Mouse (Mus musculus) forebrain, embryonic 10.5 days (tissue): ENCODE data around the gene Igf2bp3. TPM values are rescaled to one million over a fixed set of nuclear protein-coding genes. Genes with fewer than 3 reads are reported as not detected.

ENCODE experiments used
- DNase-seq: peaks from one replicate; pipeline ENCODE4 v3.0.0-alpha.2; 2017; ENCODE audit warnings: low spot score; ENCODE audit errors: extremely low spot score
- H3K27ac ChIP-seq: fragments of 300-500 bp; sonication (generic); 2 replicates; pipeline ENCODE4 v1.5.1; 2016; ENCODE audit warnings: mild to moderate bottlenecking
- H3K27me3 ChIP-seq: fragments of 300-500 bp; sonication (generic); 2 replicates; pipeline ENCODE4 v1.6.1; 2016; ENCODE audit warnings: mild to moderate bottlenecking; ENCODE audit not compliant: poor library complexity, severe bottlenecking
- H3K36me3 ChIP-seq: fragments of 300-500 bp; sonication (generic); replicated peaks from 2 replicates; pipeline ENCODE4 v1.6.1; 2016; ENCODE audit warnings: mild to moderate bottlenecking, moderate library complexity
- H3K4me1 ChIP-seq: fragments of 300-500 bp; sonication (generic); 2 replicates; pipeline ENCODE4 v1.6.1; 2016
- H3K4me3 ChIP-seq: fragments of 300-500 bp; sonication (generic); 2 replicates; pipeline ENCODE4 v1.5.1; 2016; ENCODE audit warnings: mild to moderate bottlenecking, moderate library complexity
- H3K9me3 ChIP-seq: fragments of 300-500 bp; sonication (generic); 2 replicates; pipeline ENCODE4 v1.6.1; 2016; ENCODE audit warnings: mild to moderate bottlenecking, moderate library complexity
- WGBS: fragments of 180-500 bp; shearing (Covaris S2); methylation state at CpG from one replicate; pipeline ENCODE4 v1.1.7; 2016; 5-methylcytosine and 5-hydroxymethylcytosine counted together
- polyA plus RNA-seq: library from polyadenylated mRNA; unstranded; fragments of >200 nt; fragmentation: Nextera tagmentation; extraction: Ambion mirVana; gene quantifications from 2 replicates; pipeline ENCODE4 v1.2.1, GENCODE M21; 2016

Igf2bp3 gene
- polyA plus RNA-seq, 1 experiment from 2014 or later = 128 TPM

- peaks cover 37% of the 10 kb centered on the region for H3K36me3 ChIP-seq
- H3K9me3 ChIP-seq = no peaks in the 10 kb centered on the region
- H3K27ac ChIP-seq = no peak overlapping the region
- 82% methylated on average over 5 of the region's 5 CpGs for WGBS
- H3K4me3 ChIP-seq = no peak overlapping the region
- DNase-seq = no peak
- H3K27me3 ChIP-seq = no peaks in the 10 kb centered on the region
- peaks cover 29% of the 10 kb centered on the region for H3K4me1 ChIP-seq
Observed at GRCm38 (mm10) chr6:49136739-49137138, 78.0 kb downstream of the Igf2bp3 start.

GRCm38 (mm10) chr6:49132352-49133090 lies 82.2 kb downstream of the Igf2bp3 start:
- peaks cover 21% of the 10 kb centered on the region for H3K4me1 ChIP-seq
- H3K27me3 ChIP-seq = no peaks in the 10 kb centered on the region
- H3K4me3 ChIP-seq = no peak overlapping the region
- peaks cover 58% of the 10 kb centered on the region for H3K36me3 ChIP-seq
- WGBS = 35% methylated on average over 6 of the region's 6 CpGs
- no peak for DNase-seq
- no peak overlapping the region for H3K27ac ChIP-seq
- H3K9me3 ChIP-seq = no peaks in the 10 kb centered on the region

- peaks cover 65% of the 10 kb centered on the region for H3K36me3 ChIP-seq
- no peaks in the 10 kb centered on the region for H3K9me3 ChIP-seq
- no peak overlapping the region for H3K4me3 ChIP-seq
- no peak overlapping the region for H3K27ac ChIP-seq
- H3K27me3 ChIP-seq = no peaks in the 10 kb centered on the region
- no peak for DNase-seq
- H3K4me1 ChIP-seq = peaks cover 21% of the 10 kb centered on the region
- 72% methylated on average over 9 of the region's 9 CpGs for WGBS
Observed at GRCm38 (mm10) chr6:49131855-49132254, 82.9 kb downstream of the Igf2bp3 start.

GRCm38 (mm10) chr6:49130328-49130727 lies 84.4 kb downstream of the Igf2bp3 start:
- Histone ChIP-seq H3K36me3 (peaks cover 80% of the 10 kb centered on the region), H3K9me3 (no peaks in the 10 kb centered on the region), H3K4me1 (peaks cover 17% of the 10 kb centered on the region), H3K27ac (no peak overlapping the region), H3K27me3 (no peaks in the 10 kb centered on the region), H3K4me3 (no peak overlapping the region)
- DNase-seq = no peak

- no peaks in the 10 kb centered on the region for H3K9me3 ChIP-seq
- no peak overlapping the region for H3K27ac ChIP-seq
- DNase-seq = no peak
- H3K27me3 ChIP-seq = no peaks in the 10 kb centered on the region
- H3K4me3 ChIP-seq = no peak overlapping the region
- H3K36me3 ChIP-seq = peaks cover 85% of the 10 kb centered on the region
- no peaks in the 10 kb centered on the region for H3K4me1 ChIP-seq
- WGBS = 93% methylated on average over 3 of the region's 3 CpGs
Observed at GRCm38 (mm10) chr6:49120370-49120769, 94.4 kb downstream of the Igf2bp3 start.

GRCm38 (mm10) chr6:49119462-49120135 lies 95.2 kb downstream of the Igf2bp3 start:
- no peak for DNase-seq
- Histone ChIP-seq H3K4me1 (no peaks in the 10 kb centered on the region), H3K9me3 (no peaks in the 10 kb centered on the region), H3K36me3 (peaks cover 87% of the 10 kb centered on the region), H3K27me3 (no peaks in the 10 kb centered on the region), H3K27ac (no peak overlapping the region), H3K4me3 (no peak overlapping the region)
- 76% methylated on average over 1 of the region's 1 CpGs for WGBS

GRCm38 (mm10) chr6:49118446-49118845 lies 96.3 kb downstream of the Igf2bp3 start:
- peaks cover 88% of the 10 kb centered on the region for H3K36me3 ChIP-seq
- no peak overlapping the region for H3K4me3 ChIP-seq
- H3K27me3 ChIP-seq = no peaks in the 10 kb centered on the region
- no peak for DNase-seq
- H3K4me1 ChIP-seq = no peaks in the 10 kb centered on the region
- H3K27ac ChIP-seq = no peak overlapping the region
- WGBS = 88% methylated on average over 8 of the region's 8 CpGs
- no peaks in the 10 kb centered on the region for H3K9me3 ChIP-seq

- Histone ChIP-seq H3K27me3 (no peaks in the 10 kb centered on the region), H3K9me3 (no peaks in the 10 kb centered on the region), H3K4me1 (no peaks in the 10 kb centered on the region), H3K36me3 (peaks cover 89% of the 10 kb centered on the region), H3K27ac (no peak overlapping the region), H3K4me3 (no peak overlapping the region)
- no peak for DNase-seq
- WGBS = 91% methylated on average over 8 of the region's 8 CpGs
Observed at GRCm38 (mm10) chr6:49116241-49116640, 98.5 kb downstream of the Igf2bp3 start.

- DNase-seq = no peak
- peaks cover 90% of the 10 kb centered on the region for H3K36me3 ChIP-seq
- no peaks in the 10 kb centered on the region for H3K4me1 ChIP-seq
- H3K9me3 ChIP-seq = no peaks in the 10 kb centered on the region
- H3K4me3 ChIP-seq = no peak overlapping the region
- H3K27ac ChIP-seq = no peak overlapping the region
- 91% methylated on average over 5 of the region's 5 CpGs for WGBS
- H3K27me3 ChIP-seq = no peaks in the 10 kb centered on the region
Observed at GRCm38 (mm10) chr6:49115550-49115949, 99.2 kb downstream of the Igf2bp3 start.

GRCm38 (mm10) chr6:49114457-49114856 lies 100.3 kb downstream of the Igf2bp3 start:
- DNase-seq = no peak
- Histone ChIP-seq H3K9me3 (no peaks in the 10 kb centered on the region), H3K4me3 (no peak overlapping the region), H3K27me3 (no peaks in the 10 kb centered on the region), H3K36me3 (peaks cover 89% of the 10 kb centered on the region), H3K27ac (no peak overlapping the region), H3K4me1 (no peaks in the 10 kb centered on the region)
- WGBS = 93% methylated on average over 6 of the region's 6 CpGs

GRCm38 (mm10) chr6:49113895-49114294 lies 100.9 kb downstream of the Igf2bp3 start:
- Histone ChIP-seq H3K27me3 (no peaks in the 10 kb centered on the region), H3K4me3 (no peak overlapping the region), H3K4me1 (no peaks in the 10 kb centered on the region), H3K9me3 (no peaks in the 10 kb centered on the region), H3K36me3 (peaks cover 94% of the 10 kb centered on the region), H3K27ac (no peak overlapping the region)
- no peak for DNase-seq
- 92% methylated on average over 7 of the region's 7 CpGs for WGBS

- H3K36me3 ChIP-seq = peaks cover 95% of the 10 kb centered on the region
- WGBS = 98% methylated on average over 2 of the region's 2 CpGs
Observed at GRCm38 (mm10) chr6:49109196-49109595, 105.6 kb downstream of the Igf2bp3 start.

GRCm38 (mm10) chr6:49106746-49107500 lies 107.8 kb downstream of the Igf2bp3 start:
- no peak for DNase-seq
- whole genome bisulfite sequencing = 93% methylated on average over 15 of the region's 15 CpGs
- no peaks in the 10 kb centered on the region for H3K9me3 ChIP-seq
- H3K4me1 ChIP-seq = no peaks in the 10 kb centered on the region
- H3K27ac ChIP-seq = no peak overlapping the region
- no peak overlapping the region for H3K4me3 ChIP-seq
- no peaks in the 10 kb centered on the region for H3K27me3 ChIP-seq
- peaks cover 99% of the 10 kb centered on the region for H3K36me3 ChIP-seq

More at GRCm38 (mm10) chr6:49109196-49109595, 105.6 kb downstream of the Igf2bp3 start:
- H3K27ac ChIP-seq = no peak overlapping the region
- H3K4me1 ChIP-seq = no peaks in the 10 kb centered on the region
- no peak for DNase-seq
- no peak overlapping the region for H3K4me3 ChIP-seq
- H3K9me3 ChIP-seq = no peaks in the 10 kb centered on the region
- H3K27me3 ChIP-seq = no peaks in the 10 kb centered on the region
